Mouse (Mus musculus) NIH3T3 (cell line): ENCODE measurements at regions not wholly inside any gene's neighbourhood (a gene's known extent, or its start where the extent isn't known, plus 50 kb on each side); places are given as distances from the start of the nearest gene placed in this dataset.
A peak's percentile ranks its signal among the peaks of the same experiment; 100 is the strongest.

Experiments
- DNase-seq: peaks from one replicate; pipeline ENCODE4 v3.0.0-alpha.2; 2012; ENCODE audit warnings: low read depth

GRCm38 (mm10) chr12:109891206-109891605 lies 291.1 kb upstream of the Rtl1 start:
- DNase-seq = no peak

- DNase-seq = no peak
Observed at GRCm38 (mm10) chr12:109892834-109893233, 292.7 kb upstream of the Rtl1 start.

GRCm38 (mm10) chr12:109893657-109894056 lies 293.5 kb upstream of the Rtl1 start:
- no peak for DNase-seq

- DNase-seq = peak; percentile 66
Observed at GRCm38 (mm10) chr12:109895389-109895788, 295.3 kb upstream of the Rtl1 start.

GRCm38 (mm10) chr12:109896397-109896796 lies 296.3 kb upstream of the Rtl1 start:
- no peak for DNase-seq

- no peak for DNase-seq
Observed at GRCm38 (mm10) chr12:109896906-109897305, 296.8 kb upstream of the Rtl1 start.

GRCm38 (mm10) chr12:109897861-109898385 lies 297.8 kb upstream of the Rtl1 start:
- no peak for DNase-seq

- DNase-seq = peak; percentile 77
Observed at GRCm38 (mm10) chr12:109899420-109899819, 299.3 kb upstream of the Rtl1 start.

- DNase-seq = peak; percentile 29
Observed at GRCm38 (mm10) chr12:109910966-109911495, 310.9 kb upstream of the Rtl1 start.

- DNase-seq = no peak
Observed at GRCm38 (mm10) chr12:109911506-109911905, 311.4 kb upstream of the Rtl1 start.

- peak; percentile 71 for DNase-seq
Observed at GRCm38 (mm10) chr12:109917761-109918160, 317.6 kb upstream of the Rtl1 start.

- DNase-seq = no peak
Observed at GRCm38 (mm10) chr12:109918901-109919300, 318.8 kb upstream of the Rtl1 start.

- DNase-seq = no peak
Observed at GRCm38 (mm10) chr12:109922111-109922510, 322.0 kb upstream of the Rtl1 start.

- no peak for DNase-seq
Observed at GRCm38 (mm10) chr12:109925866-109926265, 325.7 kb upstream of the Rtl1 start.

GRCm38 (mm10) chr12:109926643-109927042 lies 326.5 kb upstream of the Rtl1 start:
- DNase-seq = no peak

GRCm38 (mm10) chr12:109946179-109946578 lies 332.7 kb upstream of the Dio3 start:
- peak; percentile 38 for DNase-seq

- DNase-seq = no peak
Observed at GRCm38 (mm10) chr12:109946936-109947335, 331.9 kb upstream of the Dio3 start.

GRCm38 (mm10) chr12:109947886-109948433 lies 330.9 kb upstream of the Dio3 start:
- DNase-seq = no peak

GRCm38 (mm10) chr12:109948434-109948984 lies 330.4 kb upstream of the Dio3 start:
- DNase-seq = no peak

GRCm38 (mm10) chr12:109949231-109949965 lies 329.5 kb upstream of the Dio3 start:
- DNase-seq = no peak

GRCm38 (mm10) chr12:109950632-109951031 lies 328.2 kb upstream of the Dio3 start:
- no peak for DNase-seq

GRCm38 (mm10) chr12:109951473-109951872 lies 327.4 kb upstream of the Dio3 start:
- no peak for DNase-seq

- DNase-seq = peak; percentile 75
Observed at GRCm38 (mm10) chr12:109951884-109952456, 326.9 kb upstream of the Dio3 start.
